Mouse (Mus musculus) large intestine, adult 2 months (tissue): ENCODE results near the gene Gpsm2. TPM values are rescaled to one million over a fixed set of nuclear protein-coding genes. Genes with fewer than 3 reads are reported as not detected.
"Not testable (repeated sequence)": the region's sequence is repeated elsewhere in the genome, so short reads cannot be mapped to it uniquely, and the experiment has no call there.

Experiments
- DNase-seq: peaks from one replicate; pipeline ENCODE4 v3.0.0-alpha.2; 2012; ENCODE audit warnings: low read depth, low spot score
- WGBS: fragments of 180-500 bp; shearing (Covaris S2); methylation state at CpG from one replicate; pipeline ENCODE4 v1.1.7; 2018; 5-methylcytosine and 5-hydroxymethylcytosine counted together
- polyA plus RNA-seq: library from polyadenylated mRNA; depleted of rRNA; stranded (reverse); fragments of >200 nt; gene quantifications from 2 replicates; pipeline ENCODE4 v1.2.3, GENCODE M21; 2012; rRNA removed

Gpsm2 gene
- polyA plus RNA-seq, 1 experiment, result 12.2 TPM

GRCm38 (mm10) chr3:108683597-108683996, 38.5 kb downstream of the Gpsm2 start:
- 92% methylated on average over 5 of the region's 5 CpGs for WGBS
- not testable (repeated sequence) for DNase-seq

GRCm38 (mm10) chr3:108681004-108681403, 41.1 kb downstream of the Gpsm2 start:
- WGBS, result 80% methylated on average over 4 of the region's 4 CpGs

GRCm38 (mm10) chr3:108676616-108677015, 45.5 kb downstream of the Gpsm2 start:
- WGBS, result 76% methylated on average over 4 of the region's 4 CpGs

More at GRCm38 (mm10) chr3:108681004-108681403, 41.1 kb downstream of the Gpsm2 start:
- DNase-seq, result no peak

GRCm38 (mm10) chr3:108660941-108661340, 61.2 kb downstream of the Gpsm2 start:
- 93% methylated on average over 1 of the region's 1 CpGs for WGBS
- DNase-seq, result no peak

More at GRCm38 (mm10) chr3:108676616-108677015, 45.5 kb downstream of the Gpsm2 start:
- DNase-seq, result no peak

- WGBS, result 93% methylated on average over 9 of the region's 9 CpGs
- no peak for DNase-seq
These were observed 63.5 kb downstream of the Gpsm2 start for GRCm38 (mm10) chr3:108658612-108659011.

- DNase-seq, result no peak
- 88% methylated on average over 7 of the region's 7 CpGs for WGBS
These were observed 66.6 kb downstream of the Gpsm2 start for GRCm38 (mm10) chr3:108655486-108655885.

GRCm38 (mm10) chr3:108654566-108654965, 67.5 kb downstream of the Gpsm2 start:
- 12% methylated on average over 14 of the region's 14 CpGs for WGBS
- no peak for DNase-seq

- peak; percentile 64 for DNase-seq
- WGBS, result under 1% methylated on average over 57 of the region's 57 CpGs
These were observed 68.3 kb downstream of the Gpsm2 start, which contains the start of gene Clcc1 for GRCm38 (mm10) chr3:108653710-108654379. TSS of gene Clcc1 (plus strand) at chr3:108653913.

GRCm38 (mm10) chr3:108652866-108653642, 69.1 kb downstream of the Gpsm2 start:
- 9% methylated on average over 9 of the region's 9 CpGs for WGBS
- no peak for DNase-seq

- not testable (repeated sequence) for DNase-seq
- WGBS, result 46% methylated on average over 5 of the region's 5 CpGs
These were observed 74.4 kb downstream of the Gpsm2 start for GRCm38 (mm10) chr3:108647681-108648080.

- 53% methylated on average over 7 of the region's 7 CpGs for WGBS
- no peak for DNase-seq
These were observed 76.1 kb downstream of the Gpsm2 start for GRCm38 (mm10) chr3:108646036-108646435.

- no peak for DNase-seq
- 86% methylated on average over 3 of the region's 3 CpGs for WGBS
These were observed 77.3 kb downstream of the Gpsm2 start for GRCm38 (mm10) chr3:108644856-108645255.

GRCm38 (mm10) chr3:108640998-108641397, 81.1 kb downstream of the Gpsm2 start:
- 32% methylated on average over 4 of the region's 4 CpGs for WGBS
- no peak for DNase-seq

- 71% methylated on average over 4 of the region's 4 CpGs for WGBS
- DNase-seq, result no peak
These were observed 82.7 kb downstream of the Gpsm2 start for GRCm38 (mm10) chr3:108639412-108639811.

GRCm38 (mm10) chr3:108634761-108635160, 87.3 kb downstream of the Gpsm2 start:
- no peak for DNase-seq
- 88% methylated on average over 5 of the region's 5 CpGs for WGBS

Other genes starting within 250 kb of the Gpsm2 start
- gene 1700013F07Rik, start 188.2 kb downstream of the Gpsm2 start, polyA plus RNA-seq, result not detected in 2 replicates
- gene 5330417C22Rik, start 185.8 kb downstream of the Gpsm2 start, polyA plus RNA-seq, result 24.4 and 27.3 TPM in 2 replicates
- gene Tmem167b, start 159.8 kb downstream of the Gpsm2 start, polyA plus RNA-seq, result 7.0 and 7.3 TPM in 2 replicates
- 4.3 and 4.6 TPM in 2 replicates for gene Taf13, start 150.6 kb downstream of the Gpsm2 start, polyA plus RNA-seq
- gene Wdr47, start 131.0 kb downstream of the Gpsm2 start, polyA plus RNA-seq, result 2.0 and 2.2 TPM in 2 replicates
- 21.9 and 28.5 TPM in 2 replicates for gene Clcc1, start 68.4 kb downstream of the Gpsm2 start, polyA plus RNA-seq
- 0.38 TPM in 1 of 2 replicates, not detected in the other for gene Aknad1, start 17.3 kb upstream of the Gpsm2 start, polyA plus RNA-seq
- gene Stxbp3, start 118.2 kb upstream of the Gpsm2 start, polyA plus RNA-seq, result 12.2 and 16.9 TPM in 2 replicates
- gene Fndc7, start 167.7 kb upstream of the Gpsm2 start, polyA plus RNA-seq, result 0.11 and 0.16 TPM in 2 replicates
- 17.5 and 42.2 TPM in 2 replicates for gene Prpf38b, start 189.4 kb upstream of the Gpsm2 start, polyA plus RNA-seq
- not detected in 2 replicates for gene Henmt1, start 217.6 kb upstream of the Gpsm2 start, polyA plus RNA-seq
- not detected in 2 replicates for gene Gm9857, start 218.1 kb upstream of the Gpsm2 start, polyA plus RNA-seq